Mouse (Mus musculus): ENCODE data around the gene Hepacam.

DNA sequence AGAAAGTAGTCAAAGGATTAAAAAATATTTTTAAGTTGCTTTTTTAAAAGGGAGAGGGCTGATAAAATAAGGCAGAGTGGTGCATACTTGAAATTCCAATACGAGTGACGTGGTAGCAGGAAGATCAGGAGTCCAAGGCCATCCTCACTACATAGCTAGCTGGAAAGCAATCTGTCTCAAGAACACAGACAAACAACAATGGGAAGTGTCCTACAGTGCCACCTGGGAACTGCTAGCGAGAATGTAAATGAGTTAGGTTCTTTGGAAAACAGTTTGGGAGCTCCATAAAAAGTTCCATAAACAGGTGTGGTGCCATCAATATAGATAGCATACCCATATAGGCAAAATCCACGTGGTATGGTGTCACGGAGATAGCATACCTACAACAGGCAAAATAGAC, 1.4 kb upstream of the Hepacam start:
- TF ChIP-seq POLR2A (IDR thresholded peaks at IDR 0.05; ENCODE audit: low read depth, low read length) = no peak
- TF ChIP-seq CTCF (conservative IDR thresholded peaks at IDR 0.05; ENCODE audit: insufficient read depth, insufficient read length, low read depth, low read length) = no peak
